Mouse (Mus musculus): ENCODE results near the gene B3gnt9. TPM values are rescaled to one million over a fixed set of nuclear protein-coding genes. Genes with fewer than 3 reads are reported as not detected.

B3gnt9 gene
- total and polyA plus RNA-seq, 3 experiments = 0.57 to 4.1 (median 0.66) TPM

DNA sequence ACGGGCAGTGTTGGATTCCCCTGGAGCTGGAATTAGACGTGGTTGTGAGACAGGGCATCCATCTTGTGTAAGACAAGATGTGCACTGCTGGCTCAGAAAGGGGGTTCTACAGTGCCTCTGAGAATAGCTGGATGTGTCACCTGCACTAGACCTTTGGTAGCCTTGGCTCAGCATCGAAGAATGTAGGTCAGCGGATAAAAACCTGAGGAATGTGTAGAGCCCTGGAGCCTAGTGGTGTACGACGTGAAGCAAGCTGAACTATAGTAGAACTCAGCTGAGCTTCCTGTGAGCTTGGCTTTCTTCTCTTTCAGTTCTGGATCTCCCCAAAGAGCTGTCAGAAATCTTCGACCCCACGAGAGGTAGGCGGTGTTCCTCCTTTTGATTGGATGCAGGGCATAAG lies 48.9 kb upstream of the B3gnt9 start:
- Histone ChIP-seq H3K9me3 (replicated peaks; ENCODE audit: low read length) (no peaks in the 10 kb centered on the region), H3K4me1 (ENCODE audit: control insufficient read depth in 1 of 2, insufficient read depth in 2 of 2) (peaks cover 4 to 70% of the 10 kb centered on the region in 2 experiments), H3K4me3 (replicated peaks in 1 of 3; ENCODE audit: low read depth in 2 of 3, low read length in 2 of 3, poor library complexity in 1 of 3) (no peak overlapping the region), H3K9ac (ENCODE audit: insufficient read depth, low read depth) (no peak overlapping the region), H3K4me2 (ENCODE audit: insufficient read depth, low read depth, poor library complexity, severe bottlenecking) (no peak overlapping the region), H3K36me3 (replicated peaks in 1 of 2; ENCODE audit: control insufficient read depth in 1 of 2, insufficient read depth in 1 of 2, low read length in 1 of 2) (peaks cover 81 to 95% of the 10 kb centered on the region in 2 experiments), H3K27ac (ENCODE audit: insufficient read depth, low read depth) (no peak overlapping the region), H3K27me3 (replicated peaks) (no peaks in the 10 kb centered on the region), H3K79me2 (replicated peaks; ENCODE audit: control insufficient read depth, extremely low read depth, insufficient read depth, poor library complexity, severe bottlenecking) (peaks cover 13% of the 10 kb centered on the region)
- DNase-seq (ENCODE audit: extremely low read depth) = no peak
- in situ Hi-C loops (cut with MboI; ENCODE audit: low pct_ligation_motif_present, low pct_unique_long_range_greater_than_20kb, low sequenced_read_pairs) = no loop called here
- no peak for TF ChIP-seq GABPA (IDR thresholded peaks at IDR 0.05; ENCODE audit: insufficient replicate concordance, low read depth, low read length)
- dilution Hi-C loops (cut with MboI; ENCODE audit: extremely low pct_ligation_motif_present, extremely low pct_unique_long_range_greater_than_20kb, low sequenced_read_pairs) = no loop called here

- DNase-seq (ENCODE audit: extremely low read depth) = no peak
- Histone ChIP-seq H3K4me2 (ENCODE audit: insufficient read depth, low read depth, poor library complexity, severe bottlenecking) (no peak overlapping the region), H3K9me3 (replicated peaks; ENCODE audit: low read length) (no peaks in the 10 kb centered on the region), H3K9ac (ENCODE audit: insufficient read depth, low read depth) (no peak overlapping the region), H3K27me3 (replicated peaks) (no peaks in the 10 kb centered on the region), H3K4me1 (ENCODE audit: control insufficient read depth in 1 of 2, insufficient read depth in 2 of 2) (peaks cover 4 to 74% of the 10 kb centered on the region in 2 experiments), H3K27ac (ENCODE audit: insufficient read depth, low read depth) (no peak overlapping the region), H3K4me3 (replicated peaks in 1 of 3; ENCODE audit: low read depth in 2 of 3, low read length in 2 of 3, poor library complexity in 1 of 3) (no peak overlapping the region), H3K79me2 (replicated peaks; ENCODE audit: control insufficient read depth, extremely low read depth, insufficient read depth, poor library complexity, severe bottlenecking) (peaks cover 17% of the 10 kb centered on the region), H3K36me3 (replicated peaks in 1 of 2; ENCODE audit: control insufficient read depth in 1 of 2, insufficient read depth in 1 of 2, low read length in 1 of 2) (peaks cover 76 to 95% of the 10 kb centered on the region in 2 experiments)
- TF ChIP-seq MAFK (IDR thresholded peaks at IDR 0.05; ENCODE audit: insufficient replicate concordance, low read length) (peak; percentile 64; the same call in 1 of the 2 replicates), SMC3 (IDR thresholded peaks at IDR 0.05; ENCODE audit: low read depth, low read length) (no peak)
- dilution Hi-C loops (cut with MboI; ENCODE audit: extremely low pct_ligation_motif_present, extremely low pct_unique_long_range_greater_than_20kb, low sequenced_read_pairs) (no loop called here), in situ Hi-C loops (cut with MboI; ENCODE audit: low pct_ligation_motif_present, low pct_unique_long_range_greater_than_20kb, low sequenced_read_pairs) (no loop called here)
Measured at GRCm38 (mm10) chr8:105303396-105303795, 48.4 kb upstream of the B3gnt9 start.

DNA sequence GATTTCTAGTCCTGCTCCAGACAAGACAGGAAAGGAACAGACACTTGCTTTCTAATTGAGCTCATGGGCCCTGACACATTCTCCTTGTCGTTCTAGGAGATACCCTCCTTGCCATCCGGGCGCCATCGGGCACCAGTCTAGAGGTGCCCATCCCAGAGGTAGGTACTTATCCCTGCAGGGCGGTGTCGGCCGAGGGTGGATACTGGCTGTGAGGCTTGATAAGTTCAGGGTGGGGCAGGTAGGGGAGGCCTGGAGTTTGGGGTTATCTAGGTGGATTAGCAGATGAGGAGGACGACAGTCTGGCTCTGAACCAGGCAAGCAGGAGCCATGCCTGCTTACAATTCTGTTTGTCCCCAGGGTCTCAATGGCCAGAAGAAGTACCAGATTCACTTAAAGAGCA lies 45.0 kb upstream of the B3gnt9 start:
- H3K4me3 ChIP-seq (replicated peaks in 1 of 3; ENCODE audit: low read depth in 2 of 3, low read length in 2 of 3, poor library complexity in 1 of 3) = no peak overlapping the region
- H3K79me2 ChIP-seq (replicated peaks; ENCODE audit: control insufficient read depth, extremely low read depth, insufficient read depth, poor library complexity, severe bottlenecking) = peaks cover 26% of the 10 kb centered on the region
- H3K9me3 ChIP-seq (replicated peaks; ENCODE audit: low read length) = no peaks in the 10 kb centered on the region
- no peak overlapping the region for H3K27ac ChIP-seq (ENCODE audit: insufficient read depth, low read depth)
- in situ Hi-C loops (cut with MboI; ENCODE audit: low pct_ligation_motif_present, low pct_unique_long_range_greater_than_20kb, low sequenced_read_pairs) = no loop called here
- H3K4me2 ChIP-seq (ENCODE audit: insufficient read depth, low read depth, poor library complexity, severe bottlenecking) = no peak overlapping the region
- H3K36me3 ChIP-seq (replicated peaks in 1 of 2; ENCODE audit: control insufficient read depth in 1 of 2, insufficient read depth in 1 of 2, low read length in 1 of 2) = peaks cover 46 to 62% of the 10 kb centered on the region in 2 experiments
- TF ChIP-seq KAT2A (IDR thresholded peaks at IDR 0.05; ENCODE audit: insufficient replicate concordance, low read length) (no peak), NELFE (IDR thresholded peaks at IDR 0.05; ENCODE audit: low read depth, low read length) (no peak), E2F4 (IDR thresholded peaks at IDR 0.05; ENCODE audit: insufficient replicate concordance, low read depth, low read length) (no peak), ELF1 (IDR thresholded peaks at IDR 0.05; ENCODE audit: low read depth, low read length) (no peak), GABPA (IDR thresholded peaks at IDR 0.05; ENCODE audit: insufficient replicate concordance, low read depth, low read length) (no peak), IRF4 (IDR thresholded peaks at IDR 0.05; ENCODE audit: low read depth, low read length) (no peak), JUND (conservative IDR thresholded peaks at IDR 0.05; ENCODE audit: low read depth, low read length) (no peak), EP300 (IDR thresholded peaks at IDR 0.05; ENCODE audit: low read length) (no peak), USF2 (conservative IDR thresholded peaks at IDR 0.05; ENCODE audit: low read depth, low read length) (no peak), PAX5 (IDR thresholded peaks at IDR 0.05; ENCODE audit: low read length) (no peak), BHLHE40 (IDR thresholded peaks at IDR 0.05; ENCODE audit: low read depth, low read length) (no peak), MAX (IDR thresholded peaks at IDR 0.05; ENCODE audit: low read length) (no peak), CTCF (conservative IDR thresholded peaks at IDR 0.05 in 1 of 2, IDR thresholded peaks at IDR 0.05 in 1 of 2; ENCODE audit: low read depth in 2 of 2, low read length in 2 of 2) (no peak), POLR2A (IDR thresholded peaks at IDR 0.05; ENCODE audit: low read depth, low read length) (no peak), ZMIZ1 (IDR thresholded peaks at IDR 0.05; ENCODE audit: low read depth, low read length) (no peak), CHD1 (IDR thresholded peaks at IDR 0.05; ENCODE audit: low read depth, low read length) (no peak), ETS1 (conservative IDR thresholded peaks at IDR 0.05; ENCODE audit: low read depth, low read length) (no peak)
- DNase-seq (ENCODE audit: extremely low read depth) = no peak
- H3K27me3 ChIP-seq (replicated peaks) = no peaks in the 10 kb centered on the region
- H3K9ac ChIP-seq (ENCODE audit: insufficient read depth, low read depth) = no peak overlapping the region
- peaks cover 10 to 75% of the 10 kb centered on the region in 2 experiments for H3K4me1 ChIP-seq (ENCODE audit: control insufficient read depth in 1 of 2, insufficient read depth in 2 of 2)
- dilution Hi-C loops (cut with MboI; ENCODE audit: extremely low pct_ligation_motif_present, extremely low pct_unique_long_range_greater_than_20kb, low sequenced_read_pairs) = no loop called here
